Mouse (Mus musculus) kidney, postnatal 0 days (tissue): Measurements from ENCODE around the gene Gjb3. TPM values are rescaled to one million over a fixed set of nuclear protein-coding genes. Genes with fewer than 3 reads are reported as not detected.

ENCODE experiments used
- ATAC-seq: fragments of 200-750 bp; cut with Nextera tagmentation; replicated peaks from 2 replicates; pipeline ENCODE4 v1.8.0; 2017; ENCODE audit warnings: low read depth, moderate number of reproducible peaks, moderate TSS enrichment, moderate library complexity; ENCODE audit not compliant: low FRiP score
- DNase-seq: peaks from one replicate; pipeline ENCODE4 v3.0.0-alpha.2; 2016; ENCODE audit warnings: low spot score
- H3K27ac ChIP-seq: fragments of 300-500 bp; sonication (generic); 2 replicates; pipeline ENCODE4 v1.5.1; 2014; ENCODE audit warnings: mild to moderate bottlenecking
- H3K27me3 ChIP-seq: fragments of 300-500 bp; sonication (generic); 2 replicates; pipeline ENCODE4 v1.6.1; 2014; ENCODE audit warnings: low read length, mixed read lengths; ENCODE audit not compliant: insufficient read depth
- H3K36me3 ChIP-seq: fragments of 300-500 bp; sonication (generic); 2 replicates; pipeline ENCODE4 v1.6.1; 2014; ENCODE audit warnings: low read length, mixed read lengths; ENCODE audit not compliant: insufficient read depth
- H3K4me1 ChIP-seq: fragments of 300-500 bp; sonication (generic); replicated peaks from 2 replicates; pipeline ENCODE4 v1.6.1; 2014; ENCODE audit warnings: antibody characterized with exemption, low read length, mixed read lengths; ENCODE audit not compliant: insufficient read depth
- H3K4me2 ChIP-seq: fragments of 300-500 bp; sonication (generic); 2 replicates; pipeline ENCODE4 v1.6.1; 2014; ENCODE audit warnings: mild to moderate bottlenecking, low read length, moderate library complexity, mixed read lengths
- H3K4me3 ChIP-seq: fragments of 300-500 bp; sonication (generic); replicated peaks from 2 replicates; pipeline ENCODE4 v1.5.1; 2014; ENCODE audit warnings: low read depth, low read length
- H3K9ac ChIP-seq: fragments of 300-500 bp; sonication (generic); 2 replicates; pipeline ENCODE4 v1.6.1; 2014; ENCODE audit warnings: low read depth, low read length
- H3K9me3 ChIP-seq: fragments of 300-500 bp; sonication (generic); replicated peaks from 2 replicates; pipeline ENCODE4 v1.6.1; 2016; ENCODE audit warnings: low read length, inconsistent platforms, mixed read lengths
- CTCF ChIP-seq: IDR thresholded peaks from 2 replicates; pipeline ENCODE4 v1.5.1; 2016; ENCODE audit warnings: antibody characterized with exemption, low read depth, mild to moderate bottlenecking, moderate library complexity
- WGBS: fragments of 180-500 bp; shearing (Covaris S2); extraction: QIAGEN DNeasy Blood & Tissue Kit; methylation state at CpG from one replicate; pipeline ENCODE4 v1.1.7; 2014; 5-methylcytosine and 5-hydroxymethylcytosine counted together
- polyA plus RNA-seq: library from polyadenylated mRNA; unstranded; fragments of >200 nt; fragmentation: Nextera tagmentation; extraction: Ambion mirVana; gene quantifications from 2 replicates; pipeline ENCODE4 v1.2.1, GENCODE M21; 2015

Gene Gjb3
- polyA plus RNA-seq = 1.1 and 1.8 TPM in 2 replicates

GRCm38 (mm10) chr4:127330181-127331100 is at the start of gene Gjb3:
Gene Gjb3, minus strand, starts transcription at chr4:127330844.
- WGBS = 1% methylated on average over 49 of the region's 49 CpGs
- H3K9ac ChIP-seq = no peak within 1 kb of the TSS

GRCm38 (mm10) chr4:127377344-127377743 is 46.7 kb upstream of the Gjb3 start:
- Histone ChIP-seq H3K4me2 (no peak overlapping the region), H3K9me3 (no peaks in the 10 kb centered on the region), H3K4me3 (no peak overlapping the region), H3K4me1 (no peaks in the 10 kb centered on the region), H3K36me3 (no peaks in the 10 kb centered on the region), H3K9ac (no peak overlapping the region), H3K27ac (no peak overlapping the region), H3K27me3 (no peaks in the 10 kb centered on the region)
- DNase-seq = no peak
- peak; percentile 65 for TF ChIP-seq CTCF
- no peak for ATAC-seq
- 40% methylated on average over 4 of the region's 4 CpGs for WGBS

More at GRCm38 (mm10) chr4:127330181-127331100, at the start of gene Gjb3:
- ATAC-seq (no peak), DNase-seq (no peak)
- Histone ChIP-seq H3K4me1 (no peaks in the 10 kb centered on the region; the same call in 1 of the 2 replicates), H3K4me3 (peak within 1 kb of the TSS; percentile 20; the same call in 1 of the 2 replicates), H3K36me3 (no peaks in the 10 kb centered on the region), H3K4me2 (peak within 1 kb of the TSS; percentile 44), H3K9me3 (no peaks in the 10 kb centered on the region), H3K27me3 (peaks cover 24% of the 10 kb centered on the region), H3K27ac (no peak within 1 kb of the TSS)
- TF ChIP-seq CTCF = no peak

GRCm38 (mm10) chr4:127375541-127376177 is 45.0 kb upstream of the Gjb3 start:
- Histone ChIP-seq H3K9me3 (no peaks in the 10 kb centered on the region), H3K27me3 (no peaks in the 10 kb centered on the region), H3K27ac (no peak overlapping the region), H3K9ac (no peak overlapping the region), H3K4me2 (no peak overlapping the region), H3K4me3 (no peak overlapping the region), H3K4me1 (no peaks in the 10 kb centered on the region), H3K36me3 (no peaks in the 10 kb centered on the region)
- WGBS = 45% methylated on average over 17 of the region's 17 CpGs
- no peak for TF ChIP-seq CTCF
- DNase-seq = no peak
- ATAC-seq = no peak

- Histone ChIP-seq H3K27ac (no peak overlapping the region), H3K27me3 (no peaks in the 10 kb centered on the region), H3K9ac (no peak overlapping the region), H3K4me3 (no peak overlapping the region), H3K36me3 (no peaks in the 10 kb centered on the region), H3K4me1 (no peaks in the 10 kb centered on the region), H3K4me2 (no peak overlapping the region), H3K9me3 (no peaks in the 10 kb centered on the region)
- ATAC-seq (no peak), DNase-seq (no peak)
- peak; percentile 10; the same call in 1 of the 2 replicates for TF ChIP-seq CTCF
- 85% methylated on average over 4 of the region's 4 CpGs for WGBS
Measured at GRCm38 (mm10) chr4:127374645-127375044, 44.0 kb upstream of the Gjb3 start.

- WGBS = 27% methylated on average over 8 of the region's 8 CpGs
- no peaks in the 10 kb centered on the region for H3K9me3 ChIP-seq
- no peaks in the 10 kb centered on the region for H3K4me1 ChIP-seq
- H3K4me3 ChIP-seq = no peak overlapping the region
- DNase-seq = no peak
- H3K36me3 ChIP-seq = no peaks in the 10 kb centered on the region
- no peak for ATAC-seq
- no peaks in the 10 kb centered on the region for H3K27me3 ChIP-seq
- no peak for TF ChIP-seq CTCF
- H3K4me2 ChIP-seq = no peak overlapping the region
- no peak overlapping the region for H3K27ac ChIP-seq
- H3K9ac ChIP-seq = no peak overlapping the region
Measured at GRCm38 (mm10) chr4:127373491-127373890, 42.8 kb upstream of the Gjb3 start.

- no peak overlapping the region for H3K27ac ChIP-seq
- H3K9ac ChIP-seq = no peak overlapping the region
- no peak for ATAC-seq
- H3K36me3 ChIP-seq = no peaks in the 10 kb centered on the region
- H3K27me3 ChIP-seq = no peaks in the 10 kb centered on the region
- no peaks in the 10 kb centered on the region for H3K9me3 ChIP-seq
- H3K4me1 ChIP-seq = no peaks in the 10 kb centered on the region
- H3K4me2 ChIP-seq = no peak overlapping the region
- 61% methylated on average over 5 of the region's 5 CpGs for WGBS
- DNase-seq = no peak
- TF ChIP-seq CTCF = no peak
- no peak overlapping the region for H3K4me3 ChIP-seq
Measured at GRCm38 (mm10) chr4:127371546-127371945, 40.9 kb upstream of the Gjb3 start.
